Comparison of ENCODE assay signal across 19 mouse cellular contexts in the genomic region with DNA sequence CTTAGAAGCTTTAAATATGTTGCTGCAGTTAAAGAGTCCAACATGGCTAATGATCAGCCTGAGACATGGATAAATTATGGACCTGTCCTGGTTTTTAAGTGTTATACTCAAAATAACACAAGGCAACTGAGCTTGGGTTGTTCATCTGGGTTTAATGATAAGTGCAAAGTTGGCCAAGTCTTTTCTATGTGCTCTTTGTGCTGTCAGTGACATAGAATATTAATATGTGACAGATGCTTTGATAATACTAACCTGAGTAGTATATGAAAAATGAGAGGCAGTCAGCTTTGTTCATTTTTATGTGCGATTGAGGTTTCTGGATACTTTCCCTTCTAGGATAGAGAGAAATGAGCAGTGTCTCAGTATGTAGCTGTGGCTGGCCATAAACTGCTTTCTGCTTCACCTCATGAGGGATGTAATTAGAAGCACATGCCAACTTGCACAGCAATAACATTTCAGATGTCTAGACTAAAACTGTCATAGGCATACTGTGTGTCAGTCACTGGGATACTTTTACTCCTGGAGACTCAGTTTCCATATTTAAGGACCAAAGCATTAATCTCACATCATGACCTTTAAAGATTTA.
"Had no signal": no experiment of that assay in that cellular context is flagged by ENCODE, and none has a peak within 500 bp of the region (broad histone marks: within the 10 kb centered on the region; RNA-seq: fewer than 3 reads in every experiment).

No protein-coding gene starts in this region.

- H3K27ac ChIP-seq: limb, embryonic 12.5 days; liver, embryonic 14.5 days; macrophage; midbrain, embryonic 10.5 days; midbrain, embryonic 13.5 days; neural tube, embryonic 13.5 days had no signal

- H3K4me2 ChIP-seq: limb, embryonic 12.5 days; liver, embryonic 11.5 days; lung, embryonic 14.5 days; midbrain, embryonic 13.5 days; neural tube, embryonic 13.5 days had no signal

- ATAC-seq: liver, postnatal 0 days; lung, postnatal 0 days; midbrain, embryonic 13.5 days; midbrain, embryonic 16.5 days had no signal

- H3K4me3 ChIP-seq: limb, embryonic 12.5 days; midbrain, embryonic 10.5 days; midbrain, embryonic 13.5 days; myocyte; neural tube, embryonic 13.5 days had no signal

- H3K36me3 ChIP-seq: limb, embryonic 12.5 days; midbrain, embryonic 10.5 days; midbrain, embryonic 13.5 days; neural tube, embryonic 13.5 days had no signal

- H3K27me3 ChIP-seq: limb, embryonic 12.5 days; midbrain, embryonic 13.5 days; neural tube, embryonic 13.5 days had no signal

- H3K4me1 ChIP-seq: midbrain, embryonic 10.5 days; midbrain, embryonic 13.5 days had no signal

- H3K9me3 ChIP-seq: limb, embryonic 12.5 days; midbrain, embryonic 10.5 days; midbrain, embryonic 13.5 days; neural tube, embryonic 13.5 days had no signal

- H3K9ac ChIP-seq: limb, embryonic 12.5 days; liver, embryonic 14.5 days; liver, postnatal 0 days; lung, embryonic 14.5 days; midbrain, embryonic 13.5 days; neural tube, embryonic 13.5 days had no signal

- DNase-seq: kidney, adult 18-20 months; kidney, adult 9 months; kidney, postnatal 14 days; kidney, postnatal 4 days; liver, postnatal 0 days; lung, embryonic 14.5 days; retina, postnatal 1 day; thymus, adult 2 months; thymus, postnatal 14 days had no signal
